Mouse (Mus musculus) cerebellum, adult 2 months (tissue): Measurements from ENCODE around the gene Pld1.

Experiments
- CTCF ChIP-seq: fragments of 200-500 bp; IDR thresholded peaks from 2 replicates; pipeline ENCODE4 v1.5.1; 2011; ENCODE audit warnings: low read depth, mild to moderate bottlenecking, control low read depth, low read length, moderate library complexity, borderline replicate concordance; ENCODE audit not compliant: insufficient read depth
- POLR2A ChIP-seq: fragments of 200-500 bp; IDR thresholded peaks from 2 replicates; pipeline ENCODE4 v1.6.1; 2011; ENCODE audit warnings: low read length, control low read depth, borderline replicate concordance; ENCODE audit not compliant: insufficient read depth

- TF ChIP-seq CTCF (no peak), POLR2A (no peak)
Measured at GRCm38 (mm10) chr3:27904659-27905330, 33.7 kb upstream of the Pld1 start.
